Mouse (Mus musculus): ENCODE data around the gene Spryd7. TPM values are rescaled to one million over a fixed set of nuclear protein-coding genes. Genes with fewer than 3 reads are reported as not detected.
A peak's percentile ranks its signal among the peaks of the same experiment; 100 is the strongest.

The Spryd7 gene
- polyA plus RNA-seq, 1 experiment from 2014 or later = 23.1 TPM

GRCm38 (mm10) chr14:61530966-61531365, 25.7 kb downstream of the Spryd7 start:
- H3K4me3 ChIP-seq = no peak overlapping the region
- H3K4me1 ChIP-seq (replicated peaks) = 0 out of 2 replicates have a peak, but pooled peaks cover 6% of the 10 kb centered on the region
- no peak; the same call in 1 of the 2 replicates for ATAC-seq (replicated peaks; ENCODE audit: insufficient number of reproducible peaks, insufficient read depth, low FRiP score, low read depth)
- no peak overlapping the region for H3K27ac ChIP-seq
- H3K36me3 ChIP-seq = peaks cover 9% of the 10 kb centered on the region
- no peak overlapping the region for H3K4me2 ChIP-seq
- no peaks in the 10 kb centered on the region for H3K27me3 ChIP-seq
- no peaks in the 10 kb centered on the region for H3K9me3 ChIP-seq (replicated peaks)
- no peak overlapping the region for H3K9ac ChIP-seq

GRCm38 (mm10) chr14:61530396-61530795, 26.3 kb downstream of the Spryd7 start:
- Histone ChIP-seq H3K4me1 (replicated peaks) (0 out of 2 replicates have a peak, but pooled peaks cover 6% of the 10 kb centered on the region), H3K27ac (no peak overlapping the region), H3K9me3 (replicated peaks) (no peaks in the 10 kb centered on the region), H3K9ac (no peak overlapping the region), H3K36me3 (peaks cover 5% of the 10 kb centered on the region), H3K4me3 (no peak overlapping the region), H3K4me2 (no peak overlapping the region), H3K27me3 (no peaks in the 10 kb centered on the region)
- ATAC-seq (replicated peaks; ENCODE audit: insufficient number of reproducible peaks, insufficient read depth, low FRiP score, low read depth) = no peak
- WGBS = 89% methylated on average over 2 of the region's 2 CpGs

DNA sequence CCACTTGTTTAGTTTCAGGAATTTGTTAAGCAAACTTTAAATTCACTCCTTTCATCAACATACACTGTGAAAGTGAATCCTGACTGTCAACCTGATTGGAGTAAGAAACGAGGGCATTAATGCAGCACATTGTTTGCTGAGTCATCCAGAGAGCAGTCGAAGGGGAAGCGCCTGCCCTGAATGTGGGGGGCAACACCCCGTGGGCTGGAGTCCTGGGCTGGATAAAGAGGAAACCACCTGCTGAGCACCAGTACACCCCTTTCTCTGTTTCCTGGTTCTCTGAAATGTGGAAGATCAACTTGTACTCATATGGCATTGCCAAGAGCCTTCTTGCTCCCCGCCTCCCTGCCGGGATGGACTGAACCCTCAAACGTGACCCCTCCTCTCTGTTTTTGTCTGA, 27.2 kb downstream of the Spryd7 start:
- ATAC-seq (replicated peaks; ENCODE audit: insufficient number of reproducible peaks, insufficient read depth, low FRiP score, low read depth) = no peak
- Histone ChIP-seq H3K4me1 (replicated peaks) (0 out of 2 replicates have a peak, but pooled peaks cover 6% of the 10 kb centered on the region), H3K9ac (no peak overlapping the region), H3K36me3 (no peaks in the 10 kb centered on the region), H3K4me3 (no peak overlapping the region), H3K27ac (no peak overlapping the region), H3K4me2 (no peak overlapping the region), H3K9me3 (replicated peaks) (no peaks in the 10 kb centered on the region), H3K27me3 (no peaks in the 10 kb centered on the region)
- WGBS = 78% methylated on average over 7 of the region's 7 CpGs

- no peak overlapping the region for H3K4me2 ChIP-seq
- WGBS = 88% methylated on average over 2 of the region's 2 CpGs
- no peak for ATAC-seq (replicated peaks; ENCODE audit: insufficient number of reproducible peaks, insufficient read depth, low FRiP score, low read depth)
Observed at GRCm38 (mm10) chr14:61526006-61526405, 30.7 kb downstream of the Spryd7 start.

DNA sequence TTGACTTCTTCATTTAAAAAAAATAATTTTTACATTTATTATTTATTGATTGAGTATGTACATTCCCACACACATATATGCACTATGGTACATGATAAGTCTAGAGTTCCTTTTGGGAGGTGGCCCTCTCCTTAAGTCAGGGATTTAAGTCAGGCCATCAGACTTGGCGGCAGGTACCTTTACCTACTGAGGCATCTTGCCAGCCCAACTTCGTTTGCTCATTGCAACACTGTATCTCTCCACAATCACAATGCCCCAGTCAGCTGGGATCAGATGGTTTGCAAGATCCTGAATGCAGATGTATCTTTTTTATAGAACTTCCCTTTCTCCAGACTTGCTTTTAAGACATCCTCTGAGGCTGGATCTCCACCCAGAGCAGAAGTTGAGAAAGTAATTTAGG, 32.9 kb downstream of the Spryd7 start:
- 71% methylated on average over 2 of the region's 2 CpGs for WGBS
- no peaks in the 10 kb centered on the region for H3K27me3 ChIP-seq
- no peak overlapping the region for H3K9ac ChIP-seq
- H3K9me3 ChIP-seq (replicated peaks) = no peaks in the 10 kb centered on the region
- no peak for ATAC-seq (replicated peaks; ENCODE audit: insufficient number of reproducible peaks, insufficient read depth, low FRiP score, low read depth)
- H3K4me1 ChIP-seq (replicated peaks) = no peaks in the 10 kb centered on the region
- H3K36me3 ChIP-seq = no peaks in the 10 kb centered on the region
- no peak overlapping the region for H3K4me3 ChIP-seq
- no peak overlapping the region for H3K27ac ChIP-seq
- H3K4me2 ChIP-seq = no peak overlapping the region

More at GRCm38 (mm10) chr14:61526006-61526405, 30.7 kb downstream of the Spryd7 start:
- no peak overlapping the region for H3K27ac ChIP-seq
- no peaks in the 10 kb centered on the region for H3K27me3 ChIP-seq
- H3K4me3 ChIP-seq = no peak overlapping the region
- H3K9me3 ChIP-seq (replicated peaks) = no peaks in the 10 kb centered on the region
- H3K9ac ChIP-seq = no peak overlapping the region
- 0 out of 2 replicates have a peak, but pooled peaks cover 2% of the 10 kb centered on the region for H3K4me1 ChIP-seq (replicated peaks)
- H3K36me3 ChIP-seq = no peaks in the 10 kb centered on the region

DNA sequence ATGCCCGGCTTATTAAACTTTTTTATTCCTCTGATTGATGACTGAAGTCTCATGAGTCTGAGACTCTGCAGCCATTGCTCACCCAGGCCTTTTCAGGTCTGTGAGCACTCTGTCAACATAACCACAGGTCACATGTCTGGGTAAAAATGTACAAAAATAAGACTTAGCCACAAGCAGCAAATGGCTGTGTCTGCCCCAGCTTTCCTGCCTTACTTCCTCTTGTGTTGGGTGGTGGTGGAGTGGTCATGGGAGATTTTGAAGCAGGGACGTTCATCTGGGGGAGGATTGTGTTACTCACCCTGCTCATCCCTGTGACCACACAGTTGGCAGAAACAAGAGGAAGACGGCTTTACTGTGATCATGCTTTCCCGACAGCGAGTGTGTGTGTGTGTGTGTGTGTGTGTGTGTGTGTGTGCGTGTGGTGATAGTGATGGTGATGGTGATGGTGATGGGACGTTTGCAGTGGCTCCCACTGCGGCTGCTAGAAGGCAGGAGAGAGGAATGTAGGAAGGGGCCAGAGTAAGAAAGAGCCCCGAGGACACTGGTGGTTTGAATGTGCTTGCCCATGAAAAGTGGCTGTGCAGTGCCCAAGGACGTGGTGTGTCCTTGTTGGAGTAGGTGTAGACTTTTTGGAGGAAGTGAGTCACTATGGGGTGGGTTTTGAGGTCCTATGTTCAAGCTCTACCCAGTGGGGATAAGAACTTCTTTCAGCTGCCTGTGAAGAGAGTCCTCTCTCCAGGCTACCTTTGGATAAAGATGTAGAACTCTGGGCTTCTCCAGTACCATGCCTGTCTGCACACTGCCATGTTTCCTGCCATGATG, 37.8 kb downstream of the Spryd7 start:
- Histone ChIP-seq H3K36me3 (no peaks in the 10 kb centered on the region), H3K27me3 (no peaks in the 10 kb centered on the region), H3K9ac (no peak overlapping the region), H3K4me3 (no peak overlapping the region), H3K4me2 (no peak overlapping the region), H3K4me1 (replicated peaks) (no peaks in the 10 kb centered on the region), H3K9me3 (replicated peaks) (no peaks in the 10 kb centered on the region), H3K27ac (no peak overlapping the region)
- 79% methylated on average over 10 of the region's 10 CpGs for WGBS
- no peak for ATAC-seq (replicated peaks; ENCODE audit: insufficient number of reproducible peaks, insufficient read depth, low FRiP score, low read depth)

- Histone ChIP-seq H3K36me3 (no peaks in the 10 kb centered on the region), H3K9ac (no peak overlapping the region), H3K27ac (no peak overlapping the region), H3K27me3 (no peaks in the 10 kb centered on the region), H3K4me3 (no peak overlapping the region), H3K9me3 (replicated peaks) (no peaks in the 10 kb centered on the region), H3K4me2 (no peak overlapping the region), H3K4me1 (replicated peaks) (no peaks in the 10 kb centered on the region)
- no peak for ATAC-seq (replicated peaks; ENCODE audit: insufficient number of reproducible peaks, insufficient read depth, low FRiP score, low read depth)
- WGBS = 79% methylated on average over 9 of the region's 9 CpGs
Observed at GRCm38 (mm10) chr14:61516471-61517426, 39.9 kb downstream of the Spryd7 start.

- 76% methylated on average over 2 of the region's 2 CpGs for WGBS
- no peaks in the 10 kb centered on the region for H3K9me3 ChIP-seq (replicated peaks)
- H3K9ac ChIP-seq = no peak overlapping the region
- no peak overlapping the region for H3K4me2 ChIP-seq
- no peaks in the 10 kb centered on the region for H3K27me3 ChIP-seq
- H3K4me1 ChIP-seq (replicated peaks) = no peaks in the 10 kb centered on the region
- no peaks in the 10 kb centered on the region for H3K36me3 ChIP-seq
- H3K4me3 ChIP-seq = no peak overlapping the region
- ATAC-seq (replicated peaks; ENCODE audit: insufficient number of reproducible peaks, insufficient read depth, low FRiP score, low read depth) = no peak
- no peak overlapping the region for H3K27ac ChIP-seq
Observed at GRCm38 (mm10) chr14:61511494-61511893, 45.2 kb downstream of the Spryd7 start.

DNA sequence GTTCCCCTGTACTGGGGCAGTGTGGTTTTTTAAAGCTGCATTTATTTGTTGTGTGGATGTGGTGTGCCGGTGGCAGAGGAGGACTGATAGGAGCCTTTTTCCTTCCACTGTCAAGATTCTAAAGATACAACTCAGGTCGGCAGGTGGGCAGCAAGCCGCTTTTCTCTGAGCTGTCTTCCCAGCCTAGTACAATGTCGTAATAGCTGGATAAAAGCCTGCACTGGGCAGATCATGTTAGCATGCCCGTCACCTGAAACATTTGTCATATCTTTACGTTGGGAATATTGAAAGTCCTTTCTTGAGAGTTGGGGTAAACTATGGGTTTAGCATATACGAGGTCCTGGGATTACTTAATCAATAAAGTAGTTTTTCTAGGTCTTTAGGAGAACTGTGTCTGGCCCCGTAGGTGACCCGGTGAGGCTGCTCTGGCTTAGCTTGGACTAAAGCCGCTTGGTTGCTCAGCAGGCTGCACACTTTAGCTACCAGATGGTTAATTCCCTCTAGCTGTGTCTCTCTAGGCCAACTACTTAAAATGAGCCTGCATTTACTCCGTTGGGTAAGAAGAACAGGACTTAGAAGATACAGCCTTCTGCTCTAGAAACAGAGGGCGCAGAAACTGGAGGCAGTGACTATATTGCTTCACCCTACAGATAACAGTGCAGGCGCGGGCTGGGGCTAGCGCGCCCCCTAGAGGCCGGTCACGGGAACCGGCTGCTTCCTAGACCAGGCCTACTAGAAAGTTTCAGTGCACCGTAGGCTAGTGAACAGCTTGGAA, 58.8 kb downstream of the Spryd7 start:
- no peaks in the 10 kb centered on the region for H3K27me3 ChIP-seq
- H3K9ac ChIP-seq = no peak overlapping the region
- H3K9me3 ChIP-seq (replicated peaks) = no peaks in the 10 kb centered on the region
- H3K27ac ChIP-seq = no peak overlapping the region
- H3K4me3 ChIP-seq = no peak overlapping the region
- 44% methylated on average over 20 of the region's 20 CpGs for WGBS
- H3K4me1 ChIP-seq (replicated peaks) = no peaks in the 10 kb centered on the region
- H3K36me3 ChIP-seq = no peaks in the 10 kb centered on the region
- ATAC-seq (replicated peaks; ENCODE audit: insufficient number of reproducible peaks, insufficient read depth, low FRiP score, low read depth) = peak; percentile 82; the same call in 1 of the 2 replicates
- H3K4me2 ChIP-seq = no peak overlapping the region

DNA sequence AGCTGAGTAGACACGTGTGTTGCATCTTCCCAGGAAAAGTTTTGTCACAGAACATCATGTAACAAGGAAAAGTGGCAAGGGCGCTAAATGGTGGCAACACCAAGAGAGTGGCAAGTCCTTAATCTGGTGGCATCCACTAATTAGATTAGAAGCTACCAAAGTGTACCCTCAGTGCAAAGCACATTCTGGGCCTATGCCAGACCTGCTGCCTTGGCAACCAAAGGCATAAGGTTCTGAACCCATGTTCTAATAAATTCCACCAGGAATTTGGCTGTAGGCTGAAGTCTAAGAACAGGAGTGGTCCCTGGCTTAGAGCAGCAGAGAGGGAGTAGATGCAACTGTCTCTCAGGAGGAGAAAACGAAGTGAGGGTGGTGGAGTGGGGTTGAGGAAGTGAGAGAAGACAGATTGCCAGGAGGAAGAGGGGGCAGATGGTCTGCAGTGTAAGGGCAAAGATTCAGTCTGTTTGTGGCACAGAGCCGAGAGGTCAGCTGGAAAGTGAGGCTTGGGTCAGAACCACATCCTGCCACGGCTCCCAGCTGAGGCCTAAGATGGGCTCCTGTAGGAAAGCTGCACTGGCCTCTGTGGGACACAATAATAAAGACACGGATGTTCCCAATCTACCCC, 63.1 kb downstream of the Spryd7 start:
- H3K4me3 ChIP-seq = no peak overlapping the region
- no peaks in the 10 kb centered on the region for H3K27me3 ChIP-seq
- no peak overlapping the region for H3K4me2 ChIP-seq
- no peak overlapping the region for H3K27ac ChIP-seq
- no peak overlapping the region for H3K9ac ChIP-seq
- WGBS = 48% methylated on average over 6 of the region's 6 CpGs
- no peaks in the 10 kb centered on the region for H3K36me3 ChIP-seq
- no peaks in the 10 kb centered on the region for H3K4me1 ChIP-seq (replicated peaks)
- H3K9me3 ChIP-seq (replicated peaks) = no peaks in the 10 kb centered on the region
- ATAC-seq (replicated peaks; ENCODE audit: insufficient number of reproducible peaks, insufficient read depth, low FRiP score, low read depth) = no peak
